Mouse (Mus musculus) spleen, postnatal 36 days (tissue): Measurements from ENCODE around the gene Wwc2.
A peak's percentile ranks its signal among the peaks of the same experiment; 100 is the strongest.

Source experiments
- DNase-seq, 2 experiments: peaks; one replicate each; pipeline ENCODE4 v3.0.0; 2022; ENCODE audit warnings: low spot score in 2 of 2, mixed read lengths in 1 of 2

Gene Wwc2

DNA sequence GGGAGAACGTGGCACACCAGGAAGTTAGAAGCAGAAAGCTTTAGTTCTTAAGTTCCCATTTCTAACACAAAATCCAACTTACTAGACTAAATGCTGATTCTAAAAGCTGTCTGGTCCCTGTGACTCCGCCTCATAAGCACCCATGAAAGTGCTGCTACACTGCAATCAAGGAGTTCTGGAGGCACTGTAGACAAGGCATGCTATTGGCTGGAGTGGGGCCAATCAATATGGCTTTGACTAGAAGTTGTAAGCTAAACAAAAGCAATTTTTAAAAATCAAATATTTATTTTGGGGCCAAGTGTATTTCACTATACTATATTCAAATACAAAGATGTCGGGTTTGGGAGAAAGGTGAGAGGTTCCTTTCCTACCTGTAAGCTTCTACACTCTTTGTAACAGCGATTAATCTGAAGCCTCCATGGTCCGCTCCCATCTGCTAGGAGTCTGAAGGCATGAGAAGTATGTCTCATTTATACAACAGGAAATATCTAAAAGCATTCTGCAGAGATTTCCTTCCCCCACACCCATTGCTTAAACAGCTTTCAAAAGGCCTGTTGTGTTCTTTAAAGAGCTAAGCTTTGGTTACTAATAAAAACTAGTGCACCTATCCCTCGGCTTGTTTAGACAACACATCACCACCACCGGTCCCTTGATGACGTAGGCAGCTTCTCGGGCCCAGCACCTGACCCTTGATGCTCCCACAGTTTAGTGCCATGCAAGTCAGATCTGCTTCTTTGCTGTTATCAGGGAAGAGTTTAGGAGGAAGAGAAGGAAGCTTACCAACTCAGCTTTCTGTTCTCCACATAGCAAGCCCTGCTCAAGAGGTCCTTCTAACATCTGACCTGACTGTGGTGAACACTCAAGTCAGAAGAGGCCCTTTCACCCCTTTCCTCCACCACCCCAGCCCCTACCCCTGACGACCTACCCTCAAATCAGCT lies 50.5 kb downstream of the Wwc2 start:
- DNase-seq = no peak

DNA sequence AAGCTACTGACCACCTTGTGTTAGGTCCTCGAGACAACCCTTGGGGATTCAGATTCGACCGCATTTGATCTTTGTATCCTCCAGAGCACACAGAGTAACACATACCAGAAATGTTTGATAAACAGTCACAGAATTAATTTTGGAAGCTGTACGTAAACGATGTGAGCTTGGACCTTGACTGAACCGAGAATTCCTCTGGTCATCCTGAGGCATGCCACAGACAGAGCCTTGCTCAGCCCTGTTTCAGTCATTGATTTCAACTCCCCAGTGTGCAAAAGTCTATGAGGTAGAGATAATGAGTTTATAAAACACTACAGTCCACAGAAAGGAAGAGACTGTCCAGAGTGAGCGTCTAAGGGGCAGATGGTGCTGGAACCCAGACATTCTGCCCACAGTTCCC lies 51.5 kb downstream of the Wwc2 start:
- DNase-seq = no peak

DNA sequence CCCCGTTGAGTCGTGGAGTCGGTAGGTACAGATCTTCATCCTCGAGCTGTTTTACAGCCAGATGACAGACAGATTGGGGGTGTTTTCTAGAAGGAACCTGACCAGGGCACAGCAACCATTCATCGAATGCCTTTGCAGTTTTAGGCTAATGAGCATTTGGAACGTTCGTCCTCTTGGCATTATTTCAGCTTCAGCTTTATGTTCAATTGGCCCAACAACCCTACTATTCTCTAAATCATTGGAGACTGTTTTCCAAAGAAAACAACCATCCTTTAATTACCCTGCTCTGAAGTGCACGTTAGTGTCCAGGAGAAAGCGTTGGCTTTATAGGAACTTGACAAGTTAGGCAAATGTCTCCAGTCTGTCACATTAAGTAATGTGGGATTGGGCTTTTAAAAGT lies 54.3 kb downstream of the Wwc2 start:
- no peak for DNase-seq

DNA sequence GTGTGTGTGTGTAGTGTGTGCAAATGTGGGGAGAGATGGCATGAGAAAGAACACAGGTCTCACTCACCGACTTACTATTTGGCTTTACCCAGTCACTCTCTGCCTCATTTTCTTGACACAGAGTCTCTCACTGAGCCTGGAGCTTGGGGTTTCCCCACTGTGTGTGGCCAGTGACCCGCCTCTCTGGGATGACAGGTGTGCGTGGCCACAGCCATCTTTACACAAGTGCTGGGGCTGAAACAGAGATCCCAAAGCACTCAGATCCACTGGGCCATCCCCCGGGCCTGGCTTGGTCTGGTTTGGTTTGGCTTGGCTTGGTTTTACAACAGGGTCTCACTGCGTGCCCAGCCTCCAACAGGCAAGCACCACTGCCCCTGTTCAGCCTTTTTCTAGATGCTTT lies 55.3 kb downstream of the Wwc2 start:
- no peak for DNase-seq

DNA sequence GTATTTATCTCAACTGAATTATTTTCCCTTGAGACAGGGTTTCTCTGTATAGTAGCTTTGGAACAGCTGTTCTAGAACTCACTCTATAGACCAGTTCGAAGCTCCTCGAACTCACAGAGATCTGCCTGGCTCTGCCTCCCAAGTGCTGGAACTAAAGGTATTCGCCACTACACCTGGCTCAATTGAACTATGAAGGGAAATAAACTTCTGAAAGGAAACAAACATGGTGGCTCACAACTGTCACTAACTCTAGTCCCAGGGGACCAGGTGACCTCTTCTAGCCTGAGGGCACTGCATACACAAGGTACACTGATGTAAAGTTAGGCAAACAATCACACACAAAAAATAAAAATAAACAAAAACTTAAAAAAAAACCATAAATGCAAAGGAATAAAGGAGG lies 57.6 kb downstream of the Wwc2 start:
- no peak for DNase-seq

DNA sequence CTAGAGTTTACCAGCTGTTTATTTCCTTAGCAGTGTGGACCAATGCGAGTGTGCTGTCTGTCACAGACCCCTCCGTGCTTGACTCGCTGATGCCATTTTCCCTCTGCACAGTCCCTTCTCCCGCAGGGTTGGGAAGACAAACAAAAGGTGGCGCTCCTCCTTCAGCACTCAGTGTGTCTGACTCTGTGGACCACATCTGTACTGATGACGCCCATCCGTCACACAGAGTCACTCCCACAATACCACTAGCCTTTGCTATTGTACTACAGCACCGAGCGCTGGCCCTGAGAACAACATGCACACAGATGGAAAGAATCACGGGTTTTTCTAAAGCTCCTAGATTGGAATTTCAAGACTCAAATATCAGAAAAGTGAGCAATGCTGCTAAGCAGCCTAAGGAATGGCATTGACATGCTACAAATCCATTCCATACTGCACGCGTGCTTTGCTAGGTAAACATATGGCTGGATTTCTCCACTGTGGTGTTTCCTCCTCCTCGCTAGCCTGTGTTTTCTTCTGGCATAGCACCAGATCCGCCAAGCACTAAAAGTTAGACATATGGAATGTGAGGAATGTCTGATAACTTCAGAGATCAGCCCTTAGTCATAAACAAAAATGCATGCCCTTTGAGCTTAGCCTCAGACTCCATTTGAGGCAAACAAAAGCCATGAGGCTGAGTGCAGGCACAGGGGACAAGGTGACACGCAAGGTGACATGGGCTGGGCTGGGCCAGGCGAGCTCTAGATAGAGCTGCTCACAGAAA lies 58.5 kb downstream of the Wwc2 start:
- no peak for DNase-seq

DNA sequence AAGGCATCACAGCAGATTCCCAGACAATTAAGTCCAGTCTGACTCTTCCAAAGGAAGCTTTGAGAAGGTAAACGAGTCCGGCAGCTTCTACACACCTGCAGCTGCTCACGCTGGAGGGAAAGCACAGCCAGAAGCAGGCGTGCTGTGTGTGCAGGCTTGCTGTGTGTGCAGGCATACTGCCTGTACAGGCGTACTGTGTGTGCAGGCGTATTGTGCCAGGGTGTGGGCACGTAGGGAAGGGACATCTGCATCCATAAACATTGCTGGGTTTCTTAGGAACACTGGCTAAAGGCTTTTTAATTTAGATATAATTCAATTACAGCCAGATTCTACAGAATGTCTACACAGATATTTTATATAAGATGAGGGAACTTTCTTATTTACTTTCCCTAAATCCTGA lies 59.4 kb downstream of the Wwc2 start:
- DNase-seq = no peak

DNA sequence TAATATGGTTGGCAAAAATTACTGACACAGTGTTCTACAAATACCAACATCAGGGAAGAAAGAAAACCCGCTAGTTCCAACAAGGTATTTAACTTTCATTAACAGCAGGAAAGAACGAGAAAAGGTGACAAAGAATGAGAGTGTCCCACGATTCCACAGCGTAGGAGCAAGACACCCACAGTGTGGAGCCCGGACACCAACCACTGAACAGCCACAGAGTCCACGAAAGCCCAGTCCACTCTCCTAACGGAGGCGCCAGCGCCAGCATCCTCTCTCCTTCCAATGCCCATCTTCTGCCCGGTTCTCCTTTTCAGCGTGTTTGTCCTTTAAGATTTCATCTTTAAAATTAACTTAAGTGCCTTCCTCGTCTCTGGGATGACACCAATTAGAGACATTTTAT lies 61.1 kb downstream of the Wwc2 start:
- DNase-seq = no peak

DNA sequence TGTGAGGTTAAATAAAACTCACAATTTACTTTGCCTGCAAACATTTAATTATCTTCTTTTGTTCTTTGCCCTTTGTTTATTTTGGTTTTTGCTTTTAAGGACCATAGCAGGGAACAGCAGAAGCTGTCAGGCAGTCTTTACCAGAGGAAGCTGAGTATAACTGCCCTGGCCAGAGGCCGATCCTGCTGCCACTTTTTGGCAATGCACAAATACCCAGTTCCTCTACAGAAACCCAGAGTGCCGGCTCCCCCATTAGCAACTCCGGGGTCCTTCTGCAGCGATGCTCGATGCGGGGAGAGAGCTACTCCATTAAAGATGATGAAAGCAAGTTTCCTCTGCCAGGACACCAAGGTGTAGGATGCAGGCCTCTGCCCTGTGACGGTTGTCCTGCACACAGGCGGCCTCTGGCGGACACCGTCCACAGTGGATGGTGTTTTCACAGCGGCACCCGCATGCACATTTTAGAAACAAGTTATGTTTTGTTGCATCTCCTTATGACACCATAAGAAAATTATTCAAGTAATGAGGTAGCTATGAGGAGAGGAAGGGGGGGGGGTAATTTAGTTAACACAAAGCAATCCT lies 62.0 kb downstream of the Wwc2 start:
- no peak for DNase-seq

DNA sequence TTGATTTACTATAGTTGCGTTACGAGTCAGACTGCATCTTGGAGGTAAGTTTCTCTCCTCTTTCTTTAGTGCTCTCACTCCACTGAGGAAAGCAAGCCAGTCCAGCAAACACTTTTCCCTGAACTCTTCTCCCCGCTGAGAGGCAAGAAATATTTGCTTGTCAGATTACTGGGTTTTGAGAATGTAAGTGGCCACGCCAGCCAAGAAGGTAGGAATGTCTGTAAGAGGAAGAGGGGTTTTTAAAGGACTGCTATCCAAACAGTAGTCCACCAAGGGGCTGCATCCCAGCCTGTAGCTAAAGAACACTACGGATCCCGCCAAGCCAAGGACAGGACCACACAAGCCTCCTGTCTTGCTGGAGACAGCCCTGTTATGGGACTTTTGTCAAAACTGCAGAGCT lies 65.8 kb downstream of the Wwc2 start:
- DNase-seq = no peak

DNA sequence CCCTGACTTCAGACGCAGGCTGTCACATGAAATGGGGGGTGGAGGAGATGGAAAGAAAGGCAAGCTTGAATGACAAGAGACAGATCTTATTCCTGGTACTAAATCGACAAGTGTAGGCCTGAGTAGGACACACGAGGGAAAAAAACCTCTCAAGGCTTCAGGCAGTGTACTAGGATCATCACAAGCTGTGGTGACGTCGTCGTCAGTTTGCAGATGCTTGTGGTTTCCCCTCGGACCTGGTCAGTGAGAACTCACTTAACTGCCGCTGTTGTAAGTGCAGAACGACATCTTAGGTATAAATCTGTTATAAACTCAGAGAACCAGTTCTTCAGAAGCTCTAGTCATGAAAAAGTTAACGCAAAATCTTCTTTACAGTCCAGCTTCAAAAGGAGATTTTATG lies 67.9 kb downstream of the Wwc2 start:
- no peak for DNase-seq

DNA sequence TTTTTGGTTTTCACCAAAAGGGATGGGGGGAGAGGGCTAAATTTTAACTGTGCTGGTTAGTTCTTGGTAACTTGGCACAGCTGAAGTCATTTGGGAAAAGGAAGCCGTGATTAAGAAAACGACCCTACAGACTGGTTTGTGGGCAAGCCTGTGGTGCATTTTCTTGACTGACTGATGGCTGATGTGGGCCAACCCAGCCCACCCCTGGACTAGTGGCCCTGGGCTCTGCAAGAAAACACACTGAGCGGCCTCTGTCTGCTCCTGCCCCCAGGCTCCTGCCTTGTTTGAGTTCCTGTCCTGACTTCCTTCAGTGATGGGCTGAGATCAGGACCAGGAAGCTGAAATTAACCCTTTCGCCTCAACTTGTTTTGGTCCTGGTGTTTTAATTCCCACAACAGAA lies 68.7 kb downstream of the Wwc2 start:
- no peak for DNase-seq

DNA sequence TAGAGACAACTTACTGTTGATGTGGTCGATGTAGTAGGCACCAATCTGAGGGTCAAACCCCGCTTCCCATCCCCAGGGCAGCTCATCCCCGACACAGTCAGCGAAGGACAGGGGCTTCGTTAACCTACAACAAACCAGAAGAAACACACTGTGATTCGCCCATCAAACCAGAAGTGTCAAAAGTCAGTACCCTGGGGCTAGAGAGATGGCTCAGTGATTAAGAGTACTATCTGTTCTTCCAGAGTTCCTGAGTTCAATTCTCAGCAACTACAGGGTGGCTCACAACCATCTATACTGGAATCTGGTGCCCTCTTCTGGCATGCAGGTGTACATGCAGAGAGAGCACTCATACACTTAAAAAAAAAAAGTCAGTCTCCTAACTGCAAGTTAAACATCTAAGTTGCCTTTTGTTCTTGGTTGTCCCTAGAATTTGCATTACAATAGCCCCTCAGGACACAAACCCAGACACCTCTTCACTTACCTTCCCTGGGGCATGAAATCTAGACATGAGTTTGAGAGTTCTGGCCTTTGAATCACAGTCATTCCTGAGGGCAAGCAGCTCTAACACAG lies 70.1 kb downstream of the Wwc2 start:
- DNase-seq = no peak

DNA sequence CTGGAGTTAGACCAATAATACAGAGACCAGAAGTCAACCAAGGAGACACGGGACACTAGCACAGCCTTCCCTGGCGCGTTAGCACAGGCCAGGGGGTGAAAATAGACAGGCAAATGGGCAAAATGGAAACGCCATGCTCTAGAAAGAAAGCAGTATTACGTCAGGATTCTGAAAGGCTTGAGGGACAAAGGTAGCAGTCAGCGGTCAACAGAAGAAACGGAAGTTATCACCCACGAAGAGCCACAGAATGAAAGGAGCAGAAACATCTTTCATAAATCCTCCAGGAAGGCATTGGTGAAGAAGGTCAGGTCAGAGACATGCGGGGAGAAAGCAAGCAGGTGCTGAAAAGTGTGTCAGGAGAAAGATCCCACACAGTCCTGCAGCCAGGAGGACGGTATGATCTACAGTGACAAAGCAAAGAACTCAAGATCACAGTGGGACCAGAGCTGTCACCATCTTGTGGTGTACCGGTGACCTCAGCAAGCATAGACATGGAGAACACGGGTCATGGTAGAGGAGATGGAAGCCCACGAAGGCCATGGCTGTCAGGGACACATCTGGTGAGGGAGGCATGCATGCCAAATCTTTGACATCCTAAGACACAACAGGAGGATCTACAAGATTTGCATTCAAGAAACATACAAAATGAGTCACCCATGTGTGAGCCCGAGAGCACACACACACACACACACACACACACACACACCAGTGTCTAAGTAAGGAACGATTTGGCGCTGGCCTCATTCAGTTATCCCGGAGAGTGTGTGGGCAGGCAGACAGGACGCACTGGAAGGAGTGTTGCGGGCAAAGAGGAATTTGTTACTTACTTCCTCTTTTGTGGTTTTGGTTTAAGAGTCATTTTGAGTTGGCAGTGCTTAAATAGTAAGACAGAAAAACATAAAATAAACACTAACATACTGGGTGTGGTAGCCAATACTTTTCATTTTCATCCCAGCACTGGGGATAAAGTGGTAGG lies 73.4 kb downstream of the Wwc2 start:
- peak in 1 of 2 experiments; percentile 9 for DNase-seq

DNA sequence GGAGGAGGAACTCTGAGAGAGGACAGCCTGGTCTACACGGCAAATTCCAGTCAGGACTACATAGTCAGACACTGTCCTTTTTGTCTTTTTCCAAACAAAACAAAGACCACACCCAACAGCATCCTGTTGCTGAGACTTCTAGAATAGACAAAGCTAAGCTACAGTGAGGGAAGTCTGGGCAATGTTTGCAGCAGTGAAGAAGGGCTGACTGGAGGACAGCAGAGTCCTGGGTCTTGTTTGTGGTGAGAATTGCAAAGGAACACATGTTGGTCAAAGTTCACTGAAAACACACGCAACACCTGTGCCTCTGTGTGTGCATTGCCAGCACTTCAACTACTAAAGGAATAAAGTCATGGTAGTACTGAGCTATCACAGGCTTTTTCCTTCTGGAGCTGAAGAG lies 75.2 kb downstream of the Wwc2 start:
- DNase-seq = no peak

DNA sequence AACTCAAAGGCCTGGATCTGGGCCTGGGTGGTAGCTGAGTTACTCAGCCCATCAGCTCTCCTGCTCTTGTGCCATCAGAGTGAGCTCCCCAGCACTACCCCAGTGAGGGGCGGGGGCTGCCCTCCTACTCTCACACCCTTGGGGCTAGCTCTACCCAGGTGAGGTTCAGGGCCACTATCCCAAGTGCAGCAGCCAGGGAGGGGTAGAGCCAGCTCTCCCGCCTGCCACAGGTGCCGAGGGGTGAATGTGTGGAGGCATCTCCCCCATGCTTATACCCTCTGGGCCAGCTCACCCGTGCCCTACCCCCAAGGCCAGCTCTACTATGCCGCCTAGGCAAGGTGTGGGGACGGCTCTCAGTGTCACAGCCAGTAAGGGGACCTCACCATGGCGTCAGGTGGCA lies 75.8 kb downstream of the Wwc2 start:
- DNase-seq = no peak

DNA sequence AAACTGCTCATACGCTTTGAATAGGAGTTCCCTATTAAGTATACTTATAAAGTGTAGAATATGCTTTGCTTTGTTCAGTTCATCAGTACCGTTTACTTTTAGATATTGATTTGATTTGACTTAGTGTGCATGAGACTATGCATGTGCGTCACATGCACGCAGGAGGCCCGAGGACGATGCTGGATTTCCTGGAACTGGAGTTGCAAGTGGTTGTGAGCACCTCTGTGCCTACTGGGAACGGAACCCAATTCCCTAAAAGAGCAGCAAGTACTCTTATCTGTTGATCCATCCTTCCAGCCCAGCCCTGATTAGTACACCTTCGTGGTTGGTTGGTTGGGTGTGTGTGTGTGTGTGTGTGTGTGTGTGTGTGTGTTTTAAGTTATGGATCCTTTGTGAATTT lies 76.6 kb downstream of the Wwc2 start:
- DNase-seq = no peak

DNA sequence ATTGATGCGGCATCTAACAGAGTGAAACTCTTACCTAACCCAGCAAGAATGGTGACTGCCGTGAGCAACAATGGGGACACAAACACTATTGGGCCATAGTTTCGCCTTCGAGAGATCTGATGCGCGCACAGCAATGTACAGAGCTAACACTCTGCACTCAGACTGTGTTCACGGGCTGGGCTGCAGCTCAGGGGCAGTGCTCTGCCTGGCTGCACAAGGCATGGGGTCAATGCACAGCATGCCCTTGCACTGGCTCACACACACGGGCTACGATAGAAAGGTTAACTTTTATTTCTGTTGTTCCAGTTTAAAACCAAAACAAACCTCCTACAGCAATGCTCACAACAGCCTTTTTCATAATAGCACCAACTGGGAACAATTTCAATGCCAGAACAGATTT lies 77.1 kb downstream of the Wwc2 start:
- DNase-seq = no peak

DNA sequence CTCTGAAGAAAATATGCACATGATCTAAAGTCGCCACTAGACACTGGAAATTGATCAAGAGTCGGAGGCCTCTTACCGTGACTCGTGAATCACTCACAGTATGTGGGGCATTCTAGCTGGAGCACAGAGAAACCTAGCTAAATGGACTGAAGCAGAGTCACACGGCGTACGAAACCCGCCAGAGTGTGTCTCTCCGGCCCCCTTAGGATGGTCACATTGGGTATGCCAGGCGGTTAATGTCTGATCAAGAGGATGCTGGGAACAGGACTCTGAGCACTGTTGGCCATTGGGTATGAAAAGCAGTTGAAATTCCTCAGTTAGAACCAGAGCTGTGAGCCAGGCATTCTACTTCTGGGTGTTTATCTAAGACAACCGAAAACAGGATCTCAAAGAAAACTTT lies 81.0 kb downstream of the Wwc2 start:
- DNase-seq = no peak

DNA sequence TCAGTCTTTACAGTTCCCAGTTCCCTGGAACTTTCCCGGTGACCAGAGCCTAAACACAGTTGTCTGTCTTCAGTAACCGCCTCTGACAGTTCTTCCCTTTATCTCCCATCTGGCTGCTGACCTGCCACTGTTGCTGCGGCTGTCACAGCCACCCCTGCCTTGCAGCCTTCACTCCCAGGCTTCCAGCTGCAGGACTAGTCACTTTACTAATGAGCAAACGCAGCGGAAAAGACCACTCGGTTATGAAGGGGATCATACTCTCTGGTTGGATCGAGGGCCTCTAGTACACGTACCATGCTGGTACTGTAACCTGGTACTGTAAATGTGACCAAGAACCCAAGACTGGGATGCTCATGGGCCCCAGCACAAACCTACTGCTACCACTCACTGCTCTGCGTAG lies 83.7 kb downstream of the Wwc2 start:
- no peak for DNase-seq

DNA sequence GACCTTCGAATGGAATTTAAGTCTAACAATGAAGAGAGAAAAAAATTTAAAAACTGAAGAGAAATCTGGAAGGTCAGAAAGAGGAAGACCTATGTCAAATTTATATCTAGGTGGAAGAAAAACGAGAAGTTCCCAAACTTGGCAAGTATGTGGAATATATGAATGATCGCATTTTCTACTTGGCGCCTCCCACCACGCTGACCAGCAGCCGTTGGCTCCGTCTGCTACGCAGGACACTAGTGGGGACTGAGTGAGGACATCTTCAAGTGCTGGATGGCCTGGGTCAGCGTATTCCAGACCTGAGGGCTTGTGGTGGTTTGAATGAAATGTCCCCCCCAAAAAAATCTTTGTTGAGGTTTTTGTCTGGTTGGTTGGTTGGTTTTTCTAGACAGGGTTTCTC lies 84.6 kb downstream of the Wwc2 start:
- DNase-seq = no peak
